Mouse (Mus musculus) forebrain, embryonic 10.5 days (tissue): ENCODE results near the gene Dppa2. TPM values are rescaled to one million over a fixed set of nuclear protein-coding genes. Genes with fewer than 3 reads are reported as not detected.
"Not testable (repeated sequence)": the region's sequence is repeated elsewhere in the genome, so short reads cannot be mapped to it uniquely, and the experiment has no call there.

Experiments
- DNase-seq: peaks from one replicate; pipeline ENCODE4 v3.0.0-alpha.2; 2017; ENCODE audit warnings: low spot score; ENCODE audit errors: extremely low spot score
- H3K27ac ChIP-seq: fragments of 300-500 bp; sonication (generic); 2 replicates; pipeline ENCODE4 v1.5.1; 2016; ENCODE audit warnings: mild to moderate bottlenecking
- H3K27me3 ChIP-seq: fragments of 300-500 bp; sonication (generic); 2 replicates; pipeline ENCODE4 v1.6.1; 2016; ENCODE audit warnings: mild to moderate bottlenecking; ENCODE audit not compliant: poor library complexity, severe bottlenecking
- H3K36me3 ChIP-seq: fragments of 300-500 bp; sonication (generic); replicated peaks from 2 replicates; pipeline ENCODE4 v1.6.1; 2016; ENCODE audit warnings: mild to moderate bottlenecking, moderate library complexity
- H3K4me1 ChIP-seq: fragments of 300-500 bp; sonication (generic); 2 replicates; pipeline ENCODE4 v1.6.1; 2016
- H3K4me3 ChIP-seq: fragments of 300-500 bp; sonication (generic); 2 replicates; pipeline ENCODE4 v1.5.1; 2016; ENCODE audit warnings: mild to moderate bottlenecking, moderate library complexity
- H3K9me3 ChIP-seq: fragments of 300-500 bp; sonication (generic); 2 replicates; pipeline ENCODE4 v1.6.1; 2016; ENCODE audit warnings: mild to moderate bottlenecking, moderate library complexity
- WGBS: fragments of 180-500 bp; shearing (Covaris S2); methylation state at CpG from one replicate; pipeline ENCODE4 v1.1.7; 2016; 5-methylcytosine and 5-hydroxymethylcytosine counted together
- polyA plus RNA-seq: library from polyadenylated mRNA; unstranded; fragments of >200 nt; fragmentation: Nextera tagmentation; extraction: Ambion mirVana; gene quantifications from 2 replicates; pipeline ENCODE4 v1.2.1, GENCODE M21; 2016

Dppa2 gene
- polyA plus RNA-seq, result not detected in 2 replicates

GRCm38 (mm10) chr16:48303509-48303908 lies at the start of gene Dppa2:
Gene Dppa2, plus strand, starts transcription at chr16:48303908.
- WGBS, result 85% methylated on average over 7 of the region's 7 CpGs
- H3K36me3 ChIP-seq, result no peaks in the 10 kb centered on the region
- no peaks in the 10 kb centered on the region for H3K4me1 ChIP-seq
- no peaks in the 10 kb centered on the region for H3K27me3 ChIP-seq
- no peaks in the 10 kb centered on the region for H3K9me3 ChIP-seq
- H3K4me3 ChIP-seq, result no peak within 1 kb of the TSS
- no peak within 1 kb of the TSS for H3K27ac ChIP-seq
- no peak for DNase-seq

DNA sequence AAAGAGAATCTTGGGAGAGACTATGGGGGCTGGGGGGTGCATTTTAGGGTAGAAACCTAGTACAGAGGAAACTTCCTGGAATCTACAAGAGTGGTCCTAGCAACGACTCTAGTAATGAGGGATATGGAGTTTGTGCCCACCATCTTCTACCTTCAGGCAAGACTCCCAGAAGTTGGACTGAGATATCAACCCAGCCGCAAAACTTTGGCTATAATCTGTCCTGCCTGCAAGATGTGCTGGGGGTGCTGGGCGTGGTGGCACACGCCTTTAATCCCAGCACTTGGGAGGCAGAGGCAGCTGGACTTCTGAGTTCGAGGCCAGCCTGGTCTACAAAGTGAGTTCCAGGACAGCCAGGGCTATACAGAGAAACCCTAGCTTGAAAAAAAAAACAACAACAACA lies 49.1 kb upstream of the Dppa2 start:
- no peak overlapping the region for H3K27ac ChIP-seq
- H3K4me3 ChIP-seq, result no peak overlapping the region
- H3K27me3 ChIP-seq, result no peaks in the 10 kb centered on the region
- H3K4me1 ChIP-seq, result no peaks in the 10 kb centered on the region
- DNase-seq, result no peak
- H3K36me3 ChIP-seq, result no peaks in the 10 kb centered on the region
- WGBS, result 91% methylated on average over 5 of the region's 5 CpGs
- no peaks in the 10 kb centered on the region for H3K9me3 ChIP-seq

DNA sequence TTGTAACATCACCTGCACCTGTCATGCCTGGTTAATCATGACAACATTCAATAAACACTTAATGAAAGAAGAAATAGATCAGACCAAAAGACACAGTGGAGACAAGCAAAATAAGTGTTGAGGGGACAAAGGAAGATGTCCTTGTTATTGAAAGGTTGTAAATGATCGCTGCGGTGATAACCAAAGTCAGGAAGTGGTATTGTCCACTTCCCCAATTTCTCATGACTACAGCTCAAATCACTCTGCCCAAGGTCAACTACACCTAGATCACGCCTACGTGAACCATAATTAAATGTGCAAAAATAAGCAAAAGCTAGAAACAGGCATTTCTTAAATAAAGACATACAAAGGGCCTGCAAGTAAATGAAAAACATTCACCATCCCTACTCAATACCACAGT lies 44.2 kb upstream of the Dppa2 start:
- Histone ChIP-seq H3K27me3 (no peaks in the 10 kb centered on the region), H3K4me1 (no peaks in the 10 kb centered on the region), H3K36me3 (no peaks in the 10 kb centered on the region), H3K27ac (no peak overlapping the region), H3K4me3 (no peak overlapping the region), H3K9me3 (no peaks in the 10 kb centered on the region)
- DNase-seq, result no peak
- WGBS, result 94% methylated on average over 4 of the region's 4 CpGs

DNA sequence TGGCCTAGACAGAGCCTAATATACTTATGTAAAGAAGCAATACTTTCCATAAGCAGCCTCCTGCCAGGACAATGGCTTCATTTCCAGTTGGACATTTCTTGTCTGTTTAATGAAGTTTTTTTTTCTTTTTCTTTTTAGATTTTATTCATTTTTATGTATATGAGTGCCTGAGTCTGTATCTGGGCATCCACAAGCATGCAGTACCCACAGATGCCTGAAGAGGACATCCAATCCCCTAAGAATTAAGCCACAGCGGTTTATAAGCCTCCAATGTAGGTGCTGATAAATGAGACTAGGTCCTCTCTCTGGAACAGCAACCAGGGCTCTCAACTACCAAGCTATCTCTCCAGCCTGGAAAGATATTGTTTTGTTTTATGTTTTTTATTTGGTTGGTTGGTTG lies 40.8 kb upstream of the Dppa2 start:
- Histone ChIP-seq H3K36me3 (no peaks in the 10 kb centered on the region), H3K9me3 (no peaks in the 10 kb centered on the region), H3K4me1 (no peaks in the 10 kb centered on the region), H3K27me3 (no peaks in the 10 kb centered on the region), H3K4me3 (no peak overlapping the region), H3K27ac (no peak overlapping the region)
- DNase-seq, result no peak
- WGBS, result 70% methylated on average over 1 of the region's 1 CpGs

DNA sequence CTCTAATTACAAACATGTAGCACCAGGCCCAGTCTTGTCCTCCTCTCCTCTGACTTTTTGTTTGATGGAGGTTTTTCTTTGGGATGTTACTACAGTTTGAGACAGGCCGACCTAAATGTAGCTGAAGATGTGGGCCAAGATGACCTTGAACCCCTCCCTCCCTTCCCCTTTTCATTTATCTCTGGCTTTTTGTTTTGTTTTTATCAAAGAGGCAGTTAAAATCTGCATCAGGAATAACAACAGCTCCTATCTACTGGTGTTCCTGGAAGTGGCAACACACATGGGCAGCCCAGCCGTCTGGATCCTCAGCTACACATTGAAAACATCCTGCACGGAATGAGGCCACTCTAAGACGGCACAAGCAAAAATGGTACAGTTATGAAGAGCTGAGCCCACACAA lies 37.9 kb upstream of the Dppa2 start:
- WGBS, result 88% methylated on average over 4 of the region's 4 CpGs
- no peaks in the 10 kb centered on the region for H3K4me1 ChIP-seq
- H3K27me3 ChIP-seq, result no peaks in the 10 kb centered on the region
- H3K4me3 ChIP-seq, result no peak overlapping the region
- H3K36me3 ChIP-seq, result no peaks in the 10 kb centered on the region
- no peak for DNase-seq
- H3K27ac ChIP-seq, result no peak overlapping the region
- H3K9me3 ChIP-seq, result no peaks in the 10 kb centered on the region

- no peak overlapping the region for H3K4me3 ChIP-seq
- no peak overlapping the region for H3K27ac ChIP-seq
- H3K9me3 ChIP-seq, result no peaks in the 10 kb centered on the region
- no peaks in the 10 kb centered on the region for H3K27me3 ChIP-seq
- DNase-seq, result no peak
- whole genome bisulfite sequencing, result 72% methylated on average over 4 of the region's 4 CpGs
- no peaks in the 10 kb centered on the region for H3K4me1 ChIP-seq
- H3K36me3 ChIP-seq, result no peaks in the 10 kb centered on the region
These were observed 26.8 kb upstream of the Dppa2 start for GRCm38 (mm10) chr16:48276940-48277339.

DNA sequence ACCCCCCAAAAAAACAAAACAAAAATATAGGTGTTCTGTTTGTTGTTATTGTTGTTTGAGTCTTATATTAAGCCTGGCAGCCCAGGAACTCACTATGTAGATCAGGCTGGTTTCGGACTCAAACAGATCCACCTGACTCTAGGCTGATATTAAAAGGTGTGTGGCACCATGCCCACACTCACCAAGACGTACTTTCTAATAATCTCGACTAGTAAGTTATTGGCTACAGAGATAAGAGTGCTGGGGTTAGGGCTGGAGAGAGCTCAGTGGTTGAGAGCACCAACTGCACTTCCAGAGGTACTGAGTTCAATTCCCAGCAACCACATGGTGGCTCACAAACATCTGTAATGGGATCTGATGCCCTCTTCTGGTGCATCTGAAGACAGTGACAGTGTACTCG lies 22.8 kb upstream of the Dppa2 start:
- Histone ChIP-seq H3K27me3 (no peaks in the 10 kb centered on the region), H3K9me3 (no peaks in the 10 kb centered on the region), H3K4me3 (no peak overlapping the region), H3K4me1 (no peaks in the 10 kb centered on the region), H3K27ac (no peak overlapping the region), H3K36me3 (no peaks in the 10 kb centered on the region)
- no peak for DNase-seq
- WGBS, result 87% methylated on average over 4 of the region's 4 CpGs

DNA sequence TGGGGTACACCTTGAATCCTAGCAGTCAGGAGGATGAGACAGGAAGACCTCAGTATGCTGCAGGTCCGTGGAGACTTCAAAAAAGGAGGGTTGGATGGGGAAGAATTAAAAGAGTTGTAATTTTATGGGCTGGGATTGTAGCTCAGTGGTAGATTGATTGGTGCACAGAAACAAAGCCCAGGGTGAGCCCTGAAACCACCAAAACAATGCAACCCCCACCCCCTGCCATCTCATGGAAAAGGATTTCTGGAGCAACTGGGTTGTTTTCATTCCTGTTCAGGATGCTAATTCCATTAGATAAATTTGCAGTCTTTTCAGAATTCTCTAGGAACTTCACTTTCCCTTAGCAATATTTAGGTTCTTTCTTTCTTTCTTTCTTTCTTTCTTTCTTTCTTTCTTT lies 20.9 kb upstream of the Dppa2 start:
- no peaks in the 10 kb centered on the region for H3K4me1 ChIP-seq
- no peaks in the 10 kb centered on the region for H3K27me3 ChIP-seq
- DNase-seq, result no peak
- no peaks in the 10 kb centered on the region for H3K9me3 ChIP-seq
- no peak overlapping the region for H3K27ac ChIP-seq
- no peak overlapping the region for H3K4me3 ChIP-seq
- WGBS, result 75% methylated on average over 1 of the region's 1 CpGs
- no peaks in the 10 kb centered on the region for H3K36me3 ChIP-seq

GRCm38 (mm10) chr16:48283517-48283916 lies 20.2 kb upstream of the Dppa2 start, which contains the start of gene Dppa4:
Gene Dppa4, plus strand, starts transcription at chr16:48283733.
- H3K36me3 ChIP-seq, result no peaks in the 10 kb centered on the region
- 83% methylated on average over 4 of the region's 4 CpGs for WGBS
- H3K9me3 ChIP-seq, result no peaks in the 10 kb centered on the region
- no peaks in the 10 kb centered on the region for H3K27me3 ChIP-seq
- H3K27ac ChIP-seq, result no peak within 1 kb of the TSS
- H3K4me3 ChIP-seq, result no peak within 1 kb of the TSS
- H3K4me1 ChIP-seq, result no peaks in the 10 kb centered on the region
- DNase-seq, result no peak

DNA sequence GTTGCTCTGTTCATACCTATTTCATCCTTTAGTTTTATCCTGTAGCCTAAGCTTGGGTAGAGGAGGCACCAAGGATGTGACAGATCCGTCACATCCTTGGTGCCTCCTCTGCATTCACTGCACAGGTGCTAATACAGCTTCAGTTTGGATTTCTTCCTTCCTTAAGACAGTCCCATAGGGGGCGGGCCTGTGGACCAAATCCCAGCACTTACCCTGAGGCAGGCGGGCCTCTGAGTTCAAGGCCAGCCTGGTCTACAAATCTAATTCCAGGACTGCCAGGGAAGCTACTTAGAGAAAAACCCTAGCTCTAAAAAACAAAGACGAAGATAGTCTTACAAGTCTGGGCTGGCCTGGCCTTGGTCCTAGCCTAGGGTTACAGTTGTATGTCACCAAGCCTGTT lies 18.2 kb upstream of the Dppa2 start:
- Histone ChIP-seq H3K27me3 (no peaks in the 10 kb centered on the region), H3K4me1 (no peaks in the 10 kb centered on the region), H3K36me3 (no peaks in the 10 kb centered on the region), H3K4me3 (no peak overlapping the region), H3K27ac (no peak overlapping the region), H3K9me3 (no peaks in the 10 kb centered on the region)
- WGBS, result 90% methylated on average over 4 of the region's 4 CpGs
- DNase-seq, result no peak

DNA sequence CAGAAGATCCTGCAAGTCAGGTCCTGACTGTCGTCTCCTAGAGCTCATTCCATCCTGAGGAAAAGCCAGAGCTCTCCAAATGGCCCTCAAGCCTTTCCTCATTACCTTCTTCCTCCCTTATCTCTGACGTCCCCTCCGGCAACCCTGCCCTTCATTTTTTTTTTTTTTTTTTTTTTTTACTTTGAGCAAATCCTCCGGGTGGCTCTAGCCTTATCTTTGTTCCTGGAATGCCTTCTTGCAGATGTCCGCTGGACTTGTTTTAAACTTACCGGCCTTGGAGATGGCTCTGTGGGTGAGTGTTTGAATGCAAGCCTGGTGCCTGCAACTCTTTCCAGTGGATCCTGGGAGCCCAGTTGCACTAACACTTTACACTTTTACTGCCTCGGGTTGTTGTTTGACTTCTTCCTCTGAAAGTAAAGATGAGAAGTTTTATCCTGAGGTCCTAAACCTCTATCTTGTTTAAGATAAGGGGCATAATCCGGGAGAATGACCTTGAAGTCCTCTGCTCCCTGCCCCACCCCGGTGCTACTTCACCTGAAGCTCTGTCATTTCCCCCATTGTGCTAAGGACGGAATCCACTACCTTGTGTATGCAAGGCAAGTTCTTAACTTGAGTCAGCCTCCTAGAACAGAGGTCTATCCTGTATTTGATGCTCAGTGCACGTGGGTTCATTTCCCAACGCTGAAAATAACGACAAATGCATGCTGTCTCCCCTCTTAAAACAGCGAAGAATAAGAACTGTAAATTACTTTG lies 6.1 kb upstream of the Dppa2 start:
- Histone ChIP-seq H3K4me1 (no peaks in the 10 kb centered on the region), H3K36me3 (no peaks in the 10 kb centered on the region), H3K9me3 (no peaks in the 10 kb centered on the region), H3K27me3 (no peaks in the 10 kb centered on the region), H3K27ac (no peak overlapping the region), H3K4me3 (no peak overlapping the region)
- DNase-seq, result no peak
- 86% methylated on average over 14 of the region's 14 CpGs for WGBS

GRCm38 (mm10) chr16:48299884-48300283 lies 3.8 kb upstream of the Dppa2 start:
- H3K27ac ChIP-seq, result no peak overlapping the region
- WGBS, result 95% methylated on average over 3 of the region's 3 CpGs
- H3K36me3 ChIP-seq, result no peaks in the 10 kb centered on the region
- no peaks in the 10 kb centered on the region for H3K4me1 ChIP-seq
- DNase-seq, result no peak
- H3K9me3 ChIP-seq, result no peaks in the 10 kb centered on the region
- no peaks in the 10 kb centered on the region for H3K27me3 ChIP-seq
- no peak overlapping the region for H3K4me3 ChIP-seq

- Histone ChIP-seq H3K4me1 (no peaks in the 10 kb centered on the region), H3K27ac (no peak overlapping the region), H3K36me3 (no peaks in the 10 kb centered on the region), H3K27me3 (no peaks in the 10 kb centered on the region), H3K4me3 (no peak overlapping the region), H3K9me3 (no peaks in the 10 kb centered on the region)
- no peak for DNase-seq
- 90% methylated on average over 3 of the region's 3 CpGs for WGBS
These were observed 275 bp downstream of the Dppa2 start for GRCm38 (mm10) chr16:48303983-48304382.

DNA sequence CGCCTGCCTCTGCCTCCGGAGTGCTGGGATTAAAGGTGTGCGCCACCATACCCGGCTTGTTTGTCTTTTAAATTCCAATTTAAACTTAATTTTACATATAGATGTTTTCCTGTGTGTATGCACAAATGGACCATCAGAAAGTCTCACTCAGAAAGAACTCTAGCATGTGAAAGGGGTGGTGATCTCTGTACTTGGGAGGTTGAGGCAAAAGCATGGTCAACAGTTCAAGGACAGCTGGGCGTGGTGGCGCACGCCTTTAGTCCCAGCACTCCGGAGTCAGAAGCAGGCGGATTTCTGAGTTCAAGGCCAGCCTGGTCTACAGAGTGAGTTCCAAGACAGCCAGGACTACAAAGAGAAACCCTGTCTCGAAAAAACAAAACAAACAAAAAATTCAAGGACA lies 5.2 kb downstream of the Dppa2 start:
- 95% methylated on average over 10 of the region's 10 CpGs for WGBS
- not testable (repeated sequence) for H3K9me3 ChIP-seq, H3K27ac ChIP-seq, H3K27me3 ChIP-seq, H3K36me3 ChIP-seq, H3K4me1 ChIP-seq, DNase-seq, H3K4me3 ChIP-seq
